Mouse (Mus musculus) MEL (cell line): ENCODE results near the gene Fer. TPM values are rescaled to one million over a fixed set of nuclear protein-coding genes. Genes with fewer than 3 reads are reported as not detected.

ENCODE experiments used
- DNase-seq: peaks from one replicate; pipeline ENCODE4 v3.0.0; 2011; ENCODE audit warnings: low read depth, low spot score
- H3K27ac ChIP-seq: 2 replicates; pipeline ENCODE4 v1.5.1; 2012; ENCODE audit warnings: low read depth, mild to moderate bottlenecking, control low read depth, low read length, moderate library complexity; ENCODE audit not compliant: control insufficient read depth
- H3K27me3 ChIP-seq, 2 experiments: fragments of 150-350 bp in 1 of 2; sonication (generic) in 1 of 2; 2 replicates each; pipeline ENCODE4 v1.6.1; 2012; ENCODE audit warnings: low read length in 2 of 2, mild to moderate bottlenecking in 2 of 2, improper control_type of control experiment in 1 of 2, moderate library complexity in 1 of 2; ENCODE audit not compliant: insufficient read depth in 2 of 2, control insufficient read depth in 1 of 2
- H3K36me3 ChIP-seq, 2 experiments: 2 replicates each; pipeline ENCODE4 v1.6.1; 2012 to 2014; ENCODE audit warnings: low read length in 2 of 2, improper control_type of control experiment in 1 of 2, inconsistent platforms in 1 of 2, mild to moderate bottlenecking in 1 of 2; ENCODE audit not compliant: insufficient read depth in 2 of 2, control insufficient read depth in 1 of 2
- H3K4me1 ChIP-seq, 2 experiments: fragments of 150-350 bp in 1 of 2; sonication (generic) in 1 of 2; 2 replicates each; pipeline ENCODE4 v1.6.1; 2012; ENCODE audit warnings: low read length in 2 of 2, improper control_type of control experiment in 1 of 2, mild to moderate bottlenecking in 1 of 2; ENCODE audit not compliant: insufficient read depth in 2 of 2, control insufficient read depth in 1 of 2
- H3K4me3 ChIP-seq, 2 experiments: fragments of 150-350 bp in 1 of 2; sonication (generic) in 1 of 2; 2 replicates each; pipeline ENCODE4 v1.5.1; 2012; ENCODE audit warnings: low read depth in 2 of 2, low read length in 2 of 2, mild to moderate bottlenecking in 2 of 2, moderate library complexity in 2 of 2, control low read depth in 1 of 2, improper control_type of control experiment in 1 of 2; ENCODE audit not compliant: control insufficient read depth in 1 of 2, insufficient read depth in 1 of 2
- H3K79me2 ChIP-seq: 2 replicates; pipeline ENCODE4 v1.6.1; 2012; ENCODE audit warnings: mild to moderate bottlenecking, low read length, moderate library complexity; ENCODE audit not compliant: control insufficient read depth, poor library complexity, insufficient read depth
- H3K9ac ChIP-seq: 2 replicates; pipeline ENCODE4 v1.6.1; 2012; ENCODE audit warnings: low read depth, mild to moderate bottlenecking, control low read depth, low read length, moderate library complexity; ENCODE audit not compliant: control insufficient read depth, poor library complexity, severe bottlenecking
- H3K9me3 ChIP-seq: fragments of 150-350 bp; sonication (generic); replicated peaks from 2 replicates; pipeline ENCODE4 v1.6.1; 2012; ENCODE audit warnings: mild to moderate bottlenecking, low read length, improper control_type of control experiment, moderate library complexity; ENCODE audit not compliant: insufficient read depth
- BHLHE40 ChIP-seq: IDR thresholded peaks from 2 replicates; pipeline ENCODE4 v1.6.1; 2012; ENCODE audit warnings: low read depth, mild to moderate bottlenecking, inconsistent platforms, low read length, improper control_type of control experiment, borderline replicate concordance
- CHD1 ChIP-seq: IDR thresholded peaks from 2 replicates; pipeline ENCODE4 v1.6.1; 2012; ENCODE audit warnings: low read depth, mild to moderate bottlenecking, inconsistent platforms, low read length, improper control_type of control experiment
- CHD2 ChIP-seq: IDR thresholded peaks from 2 replicates; pipeline ENCODE4 v1.6.1; 2011; ENCODE audit warnings: low read length, improper control_type of control experiment
- E2F4 ChIP-seq: IDR thresholded peaks from 2 replicates; pipeline ENCODE4 v1.6.1; 2011; ENCODE audit warnings: low read depth, low read length, improper control_type of control experiment, borderline replicate concordance
- ELF1 ChIP-seq: IDR thresholded peaks from 2 replicates; pipeline ENCODE4 v1.6.1; 2014; ENCODE audit warnings: low read depth, mild to moderate bottlenecking, inconsistent platforms, low read length, improper control_type of control experiment, moderate library complexity
- EP300 ChIP-seq, 2 experiments: IDR thresholded peaks; 2 replicates each; pipeline ENCODE4 v1.6.1; 2011; ENCODE audit warnings: improper control_type of control experiment in 2 of 2, low read length in 2 of 2, low read depth in 1 of 2, mild to moderate bottlenecking in 1 of 2
- ETS1 ChIP-seq: IDR thresholded peaks from 2 replicates; pipeline ENCODE4 v1.6.1; 2012; ENCODE audit warnings: low read depth, mild to moderate bottlenecking, inconsistent platforms, low read length, improper control_type of control experiment, moderate library complexity
- GABPA ChIP-seq: IDR thresholded peaks from 2 replicates; pipeline ENCODE4 v1.6.1; 2012; ENCODE audit warnings: low read depth, mild to moderate bottlenecking, inconsistent platforms, low read length, improper control_type of control experiment, moderate library complexity
- GATA1 ChIP-seq: IDR thresholded peaks from 2 replicates; pipeline ENCODE4 v1.6.1; 2011; ENCODE audit warnings: low read depth, low read length, improper control_type of control experiment
- HCFC1 ChIP-seq: IDR thresholded peaks from 2 replicates; pipeline ENCODE4 v1.6.1; 2012; ENCODE audit warnings: low read depth, mild to moderate bottlenecking, inconsistent platforms, low read length, improper control_type of control experiment, moderate library complexity
- JUND ChIP-seq: IDR thresholded peaks from 2 replicates; pipeline ENCODE4 v1.6.1; 2011; ENCODE audit warnings: low read depth, mild to moderate bottlenecking, improper control_type of control experiment, low read length
- KAT2A ChIP-seq: conservative IDR thresholded peaks from 2 replicates; pipeline ENCODE4 v1.6.1; 2012; ENCODE audit warnings: low read depth, low read length, improper control_type of control experiment, inconsistent platforms
- MAFK ChIP-seq: IDR thresholded peaks from 2 replicates; pipeline ENCODE4 v1.6.1; 2011; ENCODE audit warnings: low read depth, mild to moderate bottlenecking, low read length, improper control_type of control experiment, borderline replicate concordance
- MAX ChIP-seq: IDR thresholded peaks from 2 replicates; pipeline ENCODE4 v1.6.1; 2011; ENCODE audit warnings: low read length, improper control_type of control experiment
- MAZ ChIP-seq: IDR thresholded peaks from 2 replicates; pipeline ENCODE4 v1.6.1; 2012; ENCODE audit warnings: low read depth, mild to moderate bottlenecking, inconsistent platforms, low read length, improper control_type of control experiment
- MEF2A ChIP-seq: IDR thresholded peaks from 2 replicates; pipeline ENCODE4 v1.6.1; 2014; ENCODE audit warnings: low read depth, mild to moderate bottlenecking, inconsistent platforms, low read length, improper control_type of control experiment; ENCODE audit not compliant: poor library complexity, insufficient replicate concordance, severe bottlenecking; ENCODE audit errors: extremely low read depth
- MXI1 ChIP-seq: IDR thresholded peaks from 2 replicates; pipeline ENCODE4 v1.6.1; 2011; ENCODE audit warnings: mild to moderate bottlenecking, low read depth, low read length, improper control_type of control experiment
- MYB ChIP-seq: IDR thresholded peaks from 2 replicates; pipeline ENCODE4 v1.6.1; 2011; ENCODE audit warnings: mild to moderate bottlenecking, low read depth, low read length, improper control_type of control experiment
- MYC ChIP-seq: IDR thresholded peaks from 2 replicates; pipeline ENCODE4 v1.6.1; 2011; ENCODE audit warnings: low read depth, mild to moderate bottlenecking, low read length, improper control_type of control experiment, moderate library complexity
- NELFE ChIP-seq: IDR thresholded peaks from 2 replicates; pipeline ENCODE4 v1.6.1; 2011; ENCODE audit warnings: low read depth, low read length, improper control_type of control experiment
- NRF1 ChIP-seq: IDR thresholded peaks from 2 replicates; pipeline ENCODE4 v1.6.1; 2014; ENCODE audit warnings: low read depth, mild to moderate bottlenecking, inconsistent platforms, low read length, improper control_type of control experiment, moderate library complexity; ENCODE audit not compliant: poor library complexity, insufficient read depth, severe bottlenecking
- POLR2A ChIP-seq, 2 experiments: IDR thresholded peaks; 2 replicates each; pipeline ENCODE4 v1.6.1; 2011 to 2012; ENCODE audit warnings: low read length in 2 of 2, mild to moderate bottlenecking in 2 of 2, control low read depth in 1 of 2, improper control_type of control experiment in 1 of 2, low read depth in 1 of 2, moderate library complexity in 1 of 2; ENCODE audit not compliant: control insufficient read depth in 1 of 2, insufficient read depth in 1 of 2, poor library complexity in 1 of 2
- POLR2AphosphoS2 ChIP-seq: IDR thresholded peaks from 2 replicates; pipeline ENCODE4 v1.6.1; 2011; ENCODE audit warnings: low read length, improper control_type of control experiment
- POLR2AphosphoS5 ChIP-seq: IDR thresholded peaks from 2 replicates; pipeline ENCODE4 v1.6.1; 2012; ENCODE audit warnings: low read depth, borderline replicate concordance, mild to moderate bottlenecking, inconsistent platforms, low read length, moderate library complexity, mixed read lengths
- RAD21 ChIP-seq: IDR thresholded peaks from 2 replicates; pipeline ENCODE4 v1.6.1; 2011; ENCODE audit warnings: mild to moderate bottlenecking, low read depth, low read length, improper control_type of control experiment
- RCOR1 ChIP-seq: IDR thresholded peaks from 2 replicates; pipeline ENCODE4 v1.6.1; 2012; ENCODE audit warnings: low read depth, mild to moderate bottlenecking, inconsistent platforms, low read length, improper control_type of control experiment
- SIN3A ChIP-seq: IDR thresholded peaks from 2 replicates; pipeline ENCODE4 v1.6.1; 2012; ENCODE audit warnings: low read length, improper control_type of control experiment, inconsistent platforms
- SMC3 ChIP-seq: IDR thresholded peaks from 2 replicates; pipeline ENCODE4 v1.6.1; 2011; ENCODE audit warnings: low read depth, low read length, improper control_type of control experiment
- TAL1 ChIP-seq: IDR thresholded peaks from 2 replicates; pipeline ENCODE4 v1.6.1; 2012; ENCODE audit warnings: mild to moderate bottlenecking, inconsistent platforms, low read length, moderate library complexity, mixed read lengths
- TBP ChIP-seq: IDR thresholded peaks from 2 replicates; pipeline ENCODE4 v1.8.0; 2011; ENCODE audit warnings: low read depth, low read length, improper control_type of control experiment
- TCF12 ChIP-seq: IDR thresholded peaks from 2 replicates; pipeline ENCODE4 v1.6.1; 2014; ENCODE audit warnings: low read depth, mild to moderate bottlenecking, inconsistent platforms, low read length, improper control_type of control experiment, moderate library complexity
- UBTF ChIP-seq: IDR thresholded peaks from 2 replicates; pipeline ENCODE4 v1.6.1; 2012; ENCODE audit warnings: low read depth, mild to moderate bottlenecking, inconsistent platforms, low read length, improper control_type of control experiment, moderate library complexity, borderline replicate concordance; ENCODE audit not compliant: insufficient read depth
- USF1 ChIP-seq: IDR thresholded peaks from 2 replicates; pipeline ENCODE4 v1.6.1; 2014; ENCODE audit warnings: low read depth, mild to moderate bottlenecking, inconsistent platforms, low read length, improper control_type of control experiment, moderate library complexity
- USF2 ChIP-seq, 2 experiments: IDR thresholded peaks; 2 replicates each; pipeline ENCODE4 v1.6.1; 2011 to 2012; ENCODE audit warnings: improper control_type of control experiment in 2 of 2, low read length in 2 of 2, borderline replicate concordance in 1 of 2, inconsistent platforms in 1 of 2, low read depth in 1 of 2, mild to moderate bottlenecking in 1 of 2; ENCODE audit not compliant: insufficient read depth in 1 of 2
- ZC3H11A ChIP-seq: IDR thresholded peaks from 2 replicates; pipeline ENCODE4 v1.6.1; 2012; ENCODE audit warnings: low read depth, mild to moderate bottlenecking, inconsistent platforms, low read length, improper control_type of control experiment
- ZKSCAN1 ChIP-seq: IDR thresholded peaks from 2 replicates; pipeline ENCODE4 v1.6.1; 2012; ENCODE audit warnings: low read depth, mild to moderate bottlenecking, inconsistent platforms, low read length, improper control_type of control experiment, moderate library complexity
- ZMIZ1 ChIP-seq: IDR thresholded peaks from 2 replicates; pipeline ENCODE4 v1.6.1; 2012; ENCODE audit warnings: low read depth, mild to moderate bottlenecking, inconsistent platforms, low read length, improper control_type of control experiment, moderate library complexity
- ZNF384 ChIP-seq: IDR thresholded peaks from 2 replicates; pipeline ENCODE4 v1.6.1; 2012; ENCODE audit warnings: low read depth, mild to moderate bottlenecking, inconsistent platforms, low read length, improper control_type of control experiment
- polyA plus RNA-seq, 2 experiments: library from polyadenylated mRNA; stranded (reverse) in 1 of 2; unstranded in 1 of 2; fragments of >175 nt in 1 of 2; fragments of >200 nt in 1 of 2; gene quantifications; 2 replicates each; pipeline versions ENCODE4 v1.2.1 to v1.2.4; 2012; ENCODE audit warnings: low replicate concordance in 2 of 2, low read depth in 1 of 2; ENCODE audit not compliant: insufficient read length in 2 of 2, insufficient read depth in 1 of 2, missing spikeins in 1 of 2
- total RNA-seq: library from RNA; depleted of rRNA; stranded (reverse); fragments of 300-350 nt; gene quantifications from 2 replicates; pipeline ENCODE4 v1.2.3, GENCODE M21; 2012

Gene Fer
- total and polyA plus RNA-seq, 3 experiments: 8.5 to 11.2 TPM; not detected in 1

DNA sequence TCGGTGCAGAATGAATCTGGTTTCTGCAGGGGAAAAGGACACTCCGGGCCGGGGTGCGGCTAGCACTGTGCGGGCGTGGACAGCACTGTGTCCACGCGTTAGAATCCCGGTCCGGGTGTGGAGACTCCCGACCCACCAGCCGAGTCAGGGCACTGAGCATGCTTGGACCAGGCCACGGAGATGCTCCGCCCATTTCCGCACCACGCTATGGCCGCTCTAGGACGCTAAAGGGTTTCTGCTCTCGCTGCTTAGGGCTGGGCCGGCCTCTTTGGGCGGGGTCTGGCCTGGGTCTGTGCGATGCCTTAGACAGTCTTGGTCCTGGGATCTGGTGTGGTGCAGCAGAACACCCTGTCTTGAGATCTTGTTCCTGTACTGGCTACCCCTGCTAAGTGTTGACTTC, 13.3 kb upstream of the Fer start:
- peak; percentile 95 for DNase-seq
- H3K27ac ChIP-seq: peak overlapping the region; percentile 79
- peak overlapping the region; percentile 98 for H3K9ac ChIP-seq
- no peak for TF ChIP-seq GATA1
- no peak for TF ChIP-seq TAL1
- TF ChIP-seq CHD2: no peak
- no peak for TF ChIP-seq RCOR1
- TF ChIP-seq USF2 (IDR thresholded peaks at IDR 0.05; ENCODE audit: borderline replicate concordance in 1 of 2, insufficient read depth in 1 of 2, low read depth in 1 of 2, low read length in 2 of 2): no peak
- 0 out of 2 replicates have a peak, but pooled peaks have one; percentile 74 for TF ChIP-seq MYC
- TF ChIP-seq SMC3: no peak
- TF ChIP-seq MXI1: peak; percentile 69
- TF ChIP-seq NELFE: peak; percentile 97
- TF ChIP-seq GABPA: no peak
- TF ChIP-seq UBTF: no peak
- TF ChIP-seq USF1: 0 out of 2 replicates have a peak, but pooled peaks have one; percentile 32
- peak; percentile 68 for TF ChIP-seq NRF1
- peak; percentile 59 for TF ChIP-seq SIN3A
- TF ChIP-seq RAD21: no peak
- TF ChIP-seq BHLHE40: no peak
- TF ChIP-seq MEF2A: no peak
- no peak for TF ChIP-seq MAFK
- TF ChIP-seq MYB: no peak
- TF ChIP-seq JUND: no peak
- TF ChIP-seq POLR2AphosphoS2: peak; percentile 90
- TF ChIP-seq CHD1: no peak
- TF ChIP-seq HCFC1: peak; percentile 84
- TF ChIP-seq KAT2A: no peak; the same call in 1 of the 2 replicates
- TF ChIP-seq MAZ: no peak
- TF ChIP-seq MAX: peak; percentile 52; the same call in 1 of the 2 replicates
- TF ChIP-seq ETS1: no peak
- peak; percentile 92 to 95 for TF ChIP-seq POLR2A (IDR thresholded peaks at IDR 0.05; ENCODE audit: control insufficient read depth in 1 of 2, insufficient read depth in 1 of 2, low read depth in 1 of 2, low read length in 2 of 2, poor library complexity in 1 of 2)
- no peak for TF ChIP-seq E2F4
- TF ChIP-seq TCF12: peak; percentile 63
- TF ChIP-seq ELF1: peak; percentile 91
- peak; percentile 58 for TF ChIP-seq ZMIZ1
- TF ChIP-seq ZC3H11A: no peak
- TF ChIP-seq TBP: peak; percentile 82
- no peak for TF ChIP-seq POLR2AphosphoS5
- TF ChIP-seq ZKSCAN1: no peak
- TF ChIP-seq ZNF384: no peak; the same call in 1 of the 2 replicates
- TF ChIP-seq EP300 (IDR thresholded peaks at IDR 0.05; ENCODE audit: low read depth in 1 of 2, low read length in 2 of 2): no peak

More for the DNA sequence above, 13.3 kb upstream of the Fer start:
- Histone ChIP-seq H3K79me2 (peaks cover 2% of the 10 kb centered on the region; the same call in 1 of the 2 replicates), H3K36me3 (peaks cover 0 to 8% of the 10 kb centered on the region in 2 experiments; a peak in 2 of 4 replicates), H3K9me3 (no peaks in the 10 kb centered on the region), H3K4me1 (peaks cover 0 to 10% of the 10 kb centered on the region in 2 experiments; a peak in 3 of 4 replicates), H3K27me3 (no peaks in the 10 kb centered on the region), H3K4me3 (peak overlapping the region; percentile 90 to 99)
